Mouse (Mus musculus): ENCODE results near the gene Mettl21a.
"Not testable (repeated sequence)": the region's sequence is repeated elsewhere in the genome, so short reads cannot be mapped to it uniquely, and the experiment has no call there.

The Mettl21a gene

GRCm38 (mm10) chr1:64614801-64615345, 2.2 kb downstream of the Mettl21a start:
- no peak for DNase-seq (ENCODE audit: low read depth, low spot score)

GRCm38 (mm10) chr1:64614311-64614710, 2.7 kb downstream of the Mettl21a start:
- no peak for DNase-seq (ENCODE audit: low read depth, low spot score)

GRCm38 (mm10) chr1:64609976-64610375, 7.1 kb downstream of the Mettl21a start:
- no peak for DNase-seq (ENCODE audit: low read depth, low spot score)

GRCm38 (mm10) chr1:64609145-64609544, 7.9 kb downstream of the Mettl21a start:
- DNase-seq (ENCODE audit: low read depth, low spot score), result no peak

- no peak for DNase-seq (ENCODE audit: low read depth, low spot score)
Measured at GRCm38 (mm10) chr1:64603381-64603780, 13.7 kb downstream of the Mettl21a start.

GRCm38 (mm10) chr1:64601242-64601842, 15.7 kb downstream of the Mettl21a start:
- DNase-seq (ENCODE audit: low read depth, low spot score), result no peak

- DNase-seq (ENCODE audit: low read depth, low spot score), result no peak
Measured at GRCm38 (mm10) chr1:64600413-64601077, 16.5 kb downstream of the Mettl21a start.

GRCm38 (mm10) chr1:64598926-64599325, 18.1 kb downstream of the Mettl21a start:
- DNase-seq (ENCODE audit: low read depth, low spot score), result no peak

- DNase-seq (ENCODE audit: low read depth, low spot score), result no peak
Measured at GRCm38 (mm10) chr1:64578801-64579200, 38.2 kb downstream of the Mettl21a start.

GRCm38 (mm10) chr1:64577911-64578310, 39.1 kb downstream of the Mettl21a start:
- not testable (repeated sequence) for DNase-seq (ENCODE audit: low read depth, low spot score)

- DNase-seq (ENCODE audit: low read depth, low spot score), result no peak
Measured at GRCm38 (mm10) chr1:64576732-64577131, 40.3 kb downstream of the Mettl21a start.

- no peak for DNase-seq (ENCODE audit: low read depth, low spot score)
Measured at GRCm38 (mm10) chr1:64576022-64576421, 41.0 kb downstream of the Mettl21a start.

GRCm38 (mm10) chr1:64568206-64568605, 48.8 kb downstream of the Mettl21a start:
- DNase-seq (ENCODE audit: low read depth, low spot score), result peak; percentile 34

- DNase-seq (ENCODE audit: low read depth, low spot score), result no peak
Measured at GRCm38 (mm10) chr1:64560105-64560504, 56.9 kb downstream of the Mettl21a start.

Measured in retina, adult 2 months (tissue).